Mouse (Mus musculus): ENCODE measurements around the gene Hdac9.
A peak's percentile ranks its signal among the peaks of the same experiment; 100 is the strongest.

Hdac9 gene

GRCm38 (mm10) chr12:34696736-34697135 lies 220.2 kb downstream of the Hdac9 start:
- no peak for DNase-seq

- DNase-seq: no peak
Measured at GRCm38 (mm10) chr12:34688941-34689340, 228.0 kb downstream of the Hdac9 start.

- DNase-seq: no peak
Measured at GRCm38 (mm10) chr12:34683375-34683774, 233.5 kb downstream of the Hdac9 start.

GRCm38 (mm10) chr12:34682657-34683056 lies 234.2 kb downstream of the Hdac9 start:
- no peak for DNase-seq

GRCm38 (mm10) chr12:34680576-34680975 lies 236.3 kb downstream of the Hdac9 start:
- no peak for DNase-seq

GRCm38 (mm10) chr12:34677110-34677509 lies 239.8 kb downstream of the Hdac9 start:
- DNase-seq: no peak

- no peak for DNase-seq
Measured at GRCm38 (mm10) chr12:34674235-34674634, 242.7 kb downstream of the Hdac9 start.

GRCm38 (mm10) chr12:34673539-34673938 lies 243.4 kb downstream of the Hdac9 start:
- DNase-seq: no peak

- peak; percentile 66 to 67 for DNase-seq
Measured at GRCm38 (mm10) chr12:34664758-34665157, 252.1 kb downstream of the Hdac9 start.

- DNase-seq: no peak
Measured at GRCm38 (mm10) chr12:34661378-34661777, 255.5 kb downstream of the Hdac9 start.

- no peak for DNase-seq
Measured at GRCm38 (mm10) chr12:34660027-34660426, 256.9 kb downstream of the Hdac9 start.

GRCm38 (mm10) chr12:34658568-34658967 lies 258.3 kb downstream of the Hdac9 start:
- DNase-seq: no peak

- peak; percentile 19 to 32 for DNase-seq
Measured at GRCm38 (mm10) chr12:34658119-34658518, 258.8 kb downstream of the Hdac9 start.

GRCm38 (mm10) chr12:34653615-34654014 lies 263.3 kb downstream of the Hdac9 start:
- DNase-seq: no peak

- no peak for DNase-seq
Measured at GRCm38 (mm10) chr12:34648753-34649152, 268.1 kb downstream of the Hdac9 start.

- DNase-seq: no peak
Measured at GRCm38 (mm10) chr12:34641705-34642259, 275.1 kb downstream of the Hdac9 start.

GRCm38 (mm10) chr12:34637238-34638124 lies 279.4 kb downstream of the Hdac9 start:
- no peak for DNase-seq

- no peak for DNase-seq
Measured at GRCm38 (mm10) chr12:34619101-34619500, 297.8 kb downstream of the Hdac9 start.

GRCm38 (mm10) chr12:34618321-34618720 lies 298.6 kb downstream of the Hdac9 start:
- DNase-seq: no peak

- no peak for DNase-seq
Measured at GRCm38 (mm10) chr12:34617836-34618235, 299.1 kb downstream of the Hdac9 start.

- no peak for DNase-seq
Measured at GRCm38 (mm10) chr12:34614796-34615195, 302.1 kb downstream of the Hdac9 start.

GRCm38 (mm10) chr12:34612511-34612910 lies 304.4 kb downstream of the Hdac9 start:
- DNase-seq: no peak

GRCm38 (mm10) chr12:34604521-34604920 lies 312.4 kb downstream of the Hdac9 start:
- no peak for DNase-seq

GRCm38 (mm10) chr12:34594167-34594793 lies 322.6 kb downstream of the Hdac9 start:
- no peak for DNase-seq

All from cerebellum, adult 18-20 months (tissue).